Mouse (Mus musculus) forelimb bud, embryonic 11.5 days (tissue): ENCODE measurements around the gene Mab21l2.

Experiments
- DNase-seq: peaks from one replicate; pipeline ENCODE4 v3.0.0-alpha.2; 2012; ENCODE audit warnings: low read depth, low spot score

Gene Mab21l2

GRCm38 (mm10) chr3:86539555-86540168 lies 8.8 kb downstream of the Mab21l2 start:
- DNase-seq: peak; percentile 52

GRCm38 (mm10) chr3:86538645-86539554 lies 9.5 kb downstream of the Mab21l2 start:
- DNase-seq: peak; percentile 58

GRCm38 (mm10) chr3:86536751-86537150 lies 11.7 kb downstream of the Mab21l2 start:
- DNase-seq: no peak

- DNase-seq: peak; percentile 77
Measured at GRCm38 (mm10) chr3:86531531-86532269, 16.7 kb downstream of the Mab21l2 start.

- no peak for DNase-seq
Measured at GRCm38 (mm10) chr3:86522880-86523505, 25.4 kb downstream of the Mab21l2 start.

- DNase-seq: no peak
Measured at GRCm38 (mm10) chr3:86518506-86519109, 29.8 kb downstream of the Mab21l2 start.

GRCm38 (mm10) chr3:86500586-86500985 lies 47.8 kb downstream of the Mab21l2 start:
- DNase-seq: no peak
